Mouse (Mus musculus) lung, adult 2 months (tissue): ENCODE data around the gene Wbp4.

Experiments used
- CTCF ChIP-seq: fragments of 200-500 bp; IDR thresholded peaks from 2 replicates; pipeline ENCODE4 v1.5.1; 2011; ENCODE audit warnings: mild to moderate bottlenecking, low read length, control low read depth; ENCODE audit not compliant: insufficient read depth
- POLR2A ChIP-seq: fragments of 200-500 bp; IDR thresholded peaks from 2 replicates; pipeline ENCODE4 v1.6.1; 2011; ENCODE audit warnings: low read depth, mild to moderate bottlenecking, control low read depth, low read length, borderline replicate concordance; ENCODE audit errors: extremely low read depth

DNA sequence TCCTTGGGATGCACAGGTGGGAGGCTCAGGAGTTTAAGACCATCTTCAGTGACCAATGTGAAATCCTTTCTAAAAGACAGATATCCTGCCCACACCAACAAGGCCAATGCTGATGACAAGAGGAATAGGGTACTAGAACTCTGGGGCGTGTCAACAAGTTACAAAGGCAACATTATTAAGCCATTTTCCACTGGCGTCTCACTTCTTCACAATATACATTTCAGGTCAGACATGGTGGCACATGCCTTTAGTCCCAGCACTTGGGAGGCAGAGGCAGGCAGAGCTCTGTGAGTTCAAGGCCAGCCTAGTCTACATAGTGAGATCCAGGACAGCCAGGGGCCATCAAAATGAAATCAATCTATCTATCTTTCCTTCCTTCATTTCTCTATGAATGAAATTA, 7.9 kb downstream of the Wbp4 start:
- TF ChIP-seq CTCF (no peak), POLR2A (no peak)
